Mouse (Mus musculus) embryonic facial prominence, embryonic 14.5 days (tissue): Measurements from ENCODE around the gene Cyp4f17. TPM values are rescaled to one million over a fixed set of nuclear protein-coding genes. Genes with fewer than 3 reads are reported as not detected.
"Not testable (repeated sequence)": the region's sequence is repeated elsewhere in the genome, so short reads cannot be mapped to it uniquely, and the experiment has no call there.

Experiments
- ATAC-seq: fragments of 200-750 bp; cut with Nextera tagmentation; 2 replicates; pipeline ENCODE4 v1.8.0; 2017; ENCODE audit warnings: low read depth, moderate number of reproducible peaks, moderate TSS enrichment
- DNase-seq: peaks from one replicate; pipeline ENCODE4 v3.0.0-alpha.2; 2015; ENCODE audit warnings: low spot score
- H3K27ac ChIP-seq: fragments of 300-500 bp; sonication (generic); replicated peaks from 2 replicates; pipeline ENCODE4 v1.5.1; 2014; ENCODE audit warnings: low read depth, mild to moderate bottlenecking, low read length, moderate library complexity
- H3K27me3 ChIP-seq: fragments of 300-500 bp; sonication (generic); replicated peaks from 2 replicates; pipeline ENCODE4 v1.6.1; 2014; ENCODE audit warnings: low read length; ENCODE audit not compliant: control insufficient read depth, insufficient read depth
- H3K36me3 ChIP-seq: fragments of 300-500 bp; sonication (generic); 2 replicates; pipeline ENCODE4 v1.6.1; 2014; ENCODE audit warnings: low read length, mixed read lengths; ENCODE audit not compliant: control insufficient read depth, insufficient read depth
- H3K4me1 ChIP-seq: fragments of 300-500 bp; sonication (generic); 2 replicates; pipeline ENCODE4 v1.6.1; 2014; ENCODE audit warnings: antibody characterized with exemption, low read length; ENCODE audit not compliant: control insufficient read depth, insufficient read depth
- H3K4me2 ChIP-seq: fragments of 300-500 bp; sonication (generic); 2 replicates; pipeline ENCODE4 v1.6.1; 2014; ENCODE audit warnings: low read depth, mild to moderate bottlenecking, low read length, moderate library complexity, mixed read lengths
- H3K4me3 ChIP-seq: fragments of 300-500 bp; sonication (generic); 2 replicates; pipeline ENCODE4 v1.5.1; 2014; ENCODE audit warnings: low read depth, mild to moderate bottlenecking, low read length
- H3K9ac ChIP-seq: fragments of 300-500 bp; sonication (generic); 2 replicates; pipeline ENCODE4 v1.6.1; 2014; ENCODE audit warnings: low read depth, mild to moderate bottlenecking, low read length, moderate library complexity, mixed read lengths
- H3K9me3 ChIP-seq: fragments of 300-500 bp; sonication (generic); 2 replicates; pipeline ENCODE4 v1.6.1; 2016; ENCODE audit warnings: low read length; ENCODE audit not compliant: control insufficient read depth
- WGBS: fragments of 180-500 bp; shearing (Covaris S2); extraction: QIAGEN DNeasy Blood & Tissue Kit; methylation state at CpG from one replicate; pipeline ENCODE4 v1.1.7; 2014; 5-methylcytosine and 5-hydroxymethylcytosine counted together
- polyA plus RNA-seq: library from polyadenylated mRNA; unstranded; fragments of >200 nt; fragmentation: Nextera tagmentation; extraction: Ambion mirVana; gene quantifications from 2 replicates; pipeline ENCODE4 v1.2.1, GENCODE M21; 2014

The Cyp4f17 gene
- polyA plus RNA-seq, 1 experiment from 2014 or later: 5.3 TPM

GRCm38 (mm10) chr17:32534068-32534467 is 28.2 kb downstream of the Cyp4f17 start:
- H3K27ac ChIP-seq: no peak overlapping the region
- no peak overlapping the region for H3K4me3 ChIP-seq
- H3K27me3 ChIP-seq: no peaks in the 10 kb centered on the region
- no peak overlapping the region for H3K9ac ChIP-seq
- H3K9me3 ChIP-seq: no peaks in the 10 kb centered on the region
- no peaks in the 10 kb centered on the region for H3K36me3 ChIP-seq
- 73% methylated on average over 6 of the region's 6 CpGs for WGBS
- no peak overlapping the region for H3K4me2 ChIP-seq
- H3K4me1 ChIP-seq: peaks cover 5% of the 10 kb centered on the region
- no peak for ATAC-seq
- no peak for DNase-seq

GRCm38 (mm10) chr17:32536051-32536866 is 30.4 kb downstream of the Cyp4f17 start, which contains the start of gene Cyp4f16:
Gene Cyp4f16, plus strand, starts transcription at chr17:32536558.
- WGBS: 11% methylated on average over 4 of the region's 5 CpGs
- Histone ChIP-seq H3K9ac (peak within 1 kb of the TSS; percentile 65), H3K4me3 (peak within 1 kb of the TSS; percentile 44), H3K4me2 (peak within 1 kb of the TSS; percentile 70), H3K27ac (peak within 1 kb of the TSS; percentile 29; the same call in 1 of the 2 replicates)
- H3K4me1 ChIP-seq, H3K27me3 ChIP-seq, H3K9me3 ChIP-seq, H3K36me3 ChIP-seq: not testable (repeated sequence)
- peak; percentile 98 for ATAC-seq
- DNase-seq: peak; percentile 94

- no peak for DNase-seq
These were observed 31.0 kb downstream of the Cyp4f17 start for GRCm38 (mm10) chr17:32536867-32537250.

GRCm38 (mm10) chr17:32544792-32545191 is 38.9 kb downstream of the Cyp4f17 start:
- H3K27me3 ChIP-seq, H3K9ac ChIP-seq, ATAC-seq, H3K27ac ChIP-seq, H3K4me2 ChIP-seq, DNase-seq, H3K4me1 ChIP-seq, H3K9me3 ChIP-seq, H3K4me3 ChIP-seq: not testable (repeated sequence)
- H3K36me3 ChIP-seq: 0 out of 2 replicates have a peak, but pooled peaks cover 16% of the 10 kb centered on the region
- 91% methylated on average over 5 of the region's 5 CpGs for WGBS

More at GRCm38 (mm10) chr17:32536867-32537250, 31.0 kb downstream of the Cyp4f17 start:
- no peak for ATAC-seq
- Histone ChIP-seq H3K9ac (peak overlapping the region; percentile 65), H3K4me2 (peak overlapping the region; percentile 70), H3K9me3 (no peaks in the 10 kb centered on the region), H3K36me3 (no peaks in the 10 kb centered on the region), H3K4me3 (peak overlapping the region; percentile 44), H3K4me1 (peaks cover 5% of the 10 kb centered on the region), H3K27me3 (no peaks in the 10 kb centered on the region), H3K27ac (peak overlapping the region; percentile 29; the same call in 1 of the 2 replicates)
- 65% methylated on average over 5 of the region's 5 CpGs for WGBS

- H3K4me2 ChIP-seq: peak overlapping the region; percentile 44; the same call in 1 of the 2 replicates
- not testable (repeated sequence) for H3K36me3 ChIP-seq, H3K9me3 ChIP-seq, H3K4me3 ChIP-seq, H3K4me1 ChIP-seq, ATAC-seq, DNase-seq, H3K27ac ChIP-seq, H3K27me3 ChIP-seq
- WGBS: 87% methylated on average over 3 of the region's 3 CpGs
- H3K9ac ChIP-seq: peak overlapping the region; percentile 35; the same call in 1 of the 2 replicates
These were observed 44.5 kb downstream of the Cyp4f17 start for GRCm38 (mm10) chr17:32550377-32550776.

- H3K4me3 ChIP-seq: peak overlapping the region; percentile 13; the same call in 1 of the 2 replicates
- H3K9me3 ChIP-seq: no peaks in the 10 kb centered on the region
- no peaks in the 10 kb centered on the region for H3K27me3 ChIP-seq
- H3K9ac ChIP-seq: peak overlapping the region; percentile 35
- peak overlapping the region; percentile 44 for H3K4me2 ChIP-seq
- H3K36me3 ChIP-seq: no peaks in the 10 kb centered on the region
- WGBS: 20% methylated on average over 16 of the region's 20 CpGs
- no peak overlapping the region for H3K27ac ChIP-seq
- DNase-seq (peak; percentile 72), ATAC-seq (peak; percentile 87)
- H3K4me1 ChIP-seq: no peaks in the 10 kb centered on the region; the same call in 1 of the 2 replicates
These were observed 45.3 kb downstream of the Cyp4f17 start for GRCm38 (mm10) chr17:32550900-32551770.

- not testable (repeated sequence) for H3K27ac ChIP-seq, H3K4me1 ChIP-seq, H3K9me3 ChIP-seq, ATAC-seq, H3K27me3 ChIP-seq, H3K9ac ChIP-seq, DNase-seq, H3K4me3 ChIP-seq, H3K36me3 ChIP-seq, H3K4me2 ChIP-seq
- WGBS: 59% methylated on average over 1 of the region's 1 CpGs
These were observed 47.2 kb downstream of the Cyp4f17 start for GRCm38 (mm10) chr17:32553016-32553415.

GRCm38 (mm10) chr17:32554368-32554767 is 48.5 kb downstream of the Cyp4f17 start:
- H3K4me2 ChIP-seq, H3K36me3 ChIP-seq, H3K4me1 ChIP-seq, H3K27ac ChIP-seq, H3K4me3 ChIP-seq, DNase-seq, H3K9ac ChIP-seq, H3K27me3 ChIP-seq, H3K9me3 ChIP-seq, ATAC-seq: not testable (repeated sequence)
- WGBS: 80% methylated on average over 9 of the region's 9 CpGs
